Mouse (Mus musculus) CD4-positive naive resting alpha-beta T cell, adult 57 days (primary cell): Measurements from ENCODE around the gene Tmem40. TPM values are rescaled to one million over a fixed set of nuclear protein-coding genes. Genes with fewer than 3 reads are reported as not detected.

Source experiments
- total RNA-seq: library from RNA; stranded (reverse); gene quantifications from one replicate; pipeline ENCODE4 v1.2.4, GENCODE M21; 2023

Gene Tmem40
- not detected for total RNA-seq

GRCm38 (mm10) chr6:115761995-115762756, at the start of gene Tmem40:
Tmem40 (minus strand) TSS chr6:115762410.

GRCm38 (mm10) chr6:115808488-115809231, 46.5 kb upstream of the Tmem40 start, which contains the start of gene Rpl32:
Rpl32 (minus strand) TSS chr6:115808747.

DNA sequence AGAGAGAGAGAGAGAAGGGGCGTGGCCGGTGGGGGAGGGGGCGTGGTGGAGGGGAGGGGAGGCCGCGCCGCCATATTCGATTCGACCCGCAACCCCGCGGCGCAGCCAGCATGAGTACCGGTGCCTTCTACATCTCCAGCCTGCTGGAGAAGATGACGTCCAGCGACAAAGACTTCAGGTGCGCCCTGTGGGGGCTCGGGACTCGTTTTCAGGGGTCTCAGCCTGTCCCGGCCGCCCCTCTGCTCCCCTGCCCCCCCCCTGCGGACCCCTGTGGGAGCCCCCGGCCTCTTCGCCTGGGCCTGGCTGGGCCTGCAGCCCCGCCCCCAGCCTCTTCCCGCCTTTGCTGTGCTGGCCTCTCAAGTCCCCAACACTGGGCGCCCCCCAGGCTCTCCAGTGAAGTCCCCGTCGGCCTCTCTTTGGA, 12.3 kb upstream of the Tmem40 start, which contains the start of gene Cand2:
Gene Cand2, plus strand, starts transcription at position 38 of the 421 bp plus-strand sequence.

Other genes starting within 250 kb of the Tmem40 start
- gene Tsen2, start 217.7 kb downstream of the Tmem40 start, total RNA-seq, result 8.5 TPM
- not detected for gene Mkrn2os, start 169.8 kb downstream of the Tmem40 start, total RNA-seq
- gene Mkrn2, start 160.5 kb downstream of the Tmem40 start, total RNA-seq, result 41.0 TPM
- 159 TPM for gene Raf1, start 85.8 kb downstream of the Tmem40 start, total RNA-seq
- 7.5 TPM for gene Cand2, start 12.1 kb upstream of the Tmem40 start, total RNA-seq
- 3,217 TPM for gene Rpl32, start 46.3 kb upstream of the Tmem40 start, total RNA-seq
- gene Efcab12, start 76.0 kb upstream of the Tmem40 start, total RNA-seq, result 1.4 TPM
- gene Mbd4, start 91.0 kb upstream of the Tmem40 start, total RNA-seq, result 7.4 TPM
- gene Ift122, start 91.1 kb upstream of the Tmem40 start, total RNA-seq, result 2.7 TPM
- 0.12 TPM for gene Rho, start 169.3 kb upstream of the Tmem40 start, total RNA-seq
- not detected for gene H1foo, start 182.5 kb upstream of the Tmem40 start, total RNA-seq
- 29.9 TPM for gene Plxnd1, start 232.6 kb upstream of the Tmem40 start, total RNA-seq